16 mouse cellular contexts compared by ENCODE assay signal in genomic region chr12:82387647-82388046, GRCm38 (mm10).
DNase-seq lines count a peak whose midpoint lies in the region; ATAC-seq and TF ChIP-seq lines count a peak whose summit lies in the region.
"Had no signal": no experiment of that assay in that cellular context is flagged by ENCODE, and none has a peak within 500 bp of the region (broad histone marks: within the 10 kb centered on the region; RNA-seq: fewer than 3 reads in every experiment).

No protein-coding gene starts in this region.

- no peak for TF ChIP-seq POLR2A in small intestine, adult 2 months (IDR thresholded peaks at IDR 0.05; ENCODE audit: low read depth, low read length)

- peaks cover 30% of the 10 kb centered on the region for H3K36me3 ChIP-seq in small intestine, adult 2 months (ENCODE audit: control insufficient read depth, insufficient read depth, low read length)

- no peak for ATAC-seq in erythroblast, adult 5-6 weeks (replicated peaks; ENCODE audit: low FRiP score, poor library complexity, severe bottlenecking)
- ATAC-seq: CD4-positive, CD25-positive, alpha-beta regulatory T cell, adult 4 months had no signal

- H3K27ac ChIP-seq in small intestine, adult 2 months (ENCODE audit: insufficient read depth, low read depth, low read length), result peak overlapping the region; percentile 19; the same call in 1 of the 2 replicates
- H3K27ac ChIP-seq: embryonic facial prominence, embryonic 12.5 days; heart, embryonic 15.5 days; liver, embryonic 14.5 days had no signal

- 0 out of 2 replicates have a peak, but pooled peaks cover 2% of the 10 kb centered on the region for H3K4me1 ChIP-seq in small intestine, adult 2 months (ENCODE audit: control insufficient read depth, insufficient read depth, insufficient read length, low read length)
- H3K4me1 ChIP-seq: embryonic facial prominence, embryonic 12.5 days had no signal

- no peak for TF ChIP-seq CTCF in small intestine, adult 2 months (IDR thresholded peaks at IDR 0.05; ENCODE audit: extremely low read depth, insufficient read length, insufficient replicate concordance, low read depth, low read length)

- peak; percentile 55 to 63 for DNase-seq in left cerebral cortex, adult 18-20 months (ENCODE audit: low spot score in 2 of 2)
- DNase-seq in left cerebral cortex, postnatal 10 days (ENCODE audit: extremely low spot score in 1 of 2, low spot score in 2 of 2), result no peak
- peak; percentile 85 for DNase-seq in cerebellum, adult 8-10 months
- peak; percentile 76 to 85 for DNase-seq in layer of hippocampus, adult 8-10 months (ENCODE audit: low spot score in 2 of 2)
- DNase-seq in thymus, postnatal 0 days (ENCODE audit: low spot score), result no peak
- DNase-seq in MN1 (ENCODE audit: low spot score), result no peak
- DNase-seq: adrenal gland, postnatal 36 days; gastrocnemius, postnatal 10 days; lung, postnatal 4 days; thymus, postnatal 25 days had no signal

- intact Hi-C loops in left cerebral cortex, postnatal 10 days (cut with DNase I), result loop anchor here (10.0 kb wide), 1 partner anchor 213 kb away; no protein-coding TSS in a partner anchor

- H3K27me3 ChIP-seq in small intestine, adult 2 months (ENCODE audit: control insufficient read depth, insufficient read depth, low read length), result no peaks in the 10 kb centered on the region
- H3K27me3 ChIP-seq: embryonic facial prominence, embryonic 12.5 days; heart, embryonic 15.5 days had no signal

- WGBS in small intestine, adult 2 months, result 92% methylated on average over 3 of the region's 3 CpGs

- no peak overlapping the region for H3K4me3 ChIP-seq in small intestine, adult 2 months (ENCODE audit: low read depth, low read length)
- H3K4me3 ChIP-seq: embryonic facial prominence, embryonic 12.5 days; heart, embryonic 15.5 days had no signal

Comparison
In these comparisons a context has a peak if more than half of its experiments do, and no peak if none do; other contexts are left out.
1. DNase-seq: peak in left cerebral cortex, adult 18-20 months (2 of 2), cerebellum, adult 8-10 months (single experiment) and layer of hippocampus, adult 8-10 months (2 of 2); none in left cerebral cortex, postnatal 10 days (0 of 2), thymus, postnatal 0 days (single experiment) and MN1 (single experiment).